Mouse (Mus musculus): Measurements from ENCODE around the gene Vasn. TPM values are rescaled to one million over a fixed set of nuclear protein-coding genes. Genes with fewer than 3 reads are reported as not detected.
"Not testable (repeated sequence)": the region's sequence is repeated elsewhere in the genome, so short reads cannot be mapped to it uniquely, and the experiment has no call there.

Vasn gene
- polyA plus RNA-seq, 1 experiment from 2014 or later = 14.7 TPM

- Histone ChIP-seq H3K4me3 (peak overlapping the region; percentile 69; the same call in 1 of the 2 replicates), H3K36me3 (peaks cover 19% of the 10 kb centered on the region), H3K9me3 (replicated peaks) (no peaks in the 10 kb centered on the region), H3K27ac (no peak overlapping the region), H3K4me1 (replicated peaks) (peaks cover 18% of the 10 kb centered on the region), H3K9ac (no peak overlapping the region), H3K4me2 (peak overlapping the region; percentile 91; the same call in 1 of the 2 replicates), H3K27me3 (no peaks in the 10 kb centered on the region)
- WGBS = 61% methylated on average over 5 of the region's 5 CpGs
- no peak for ATAC-seq (replicated peaks; ENCODE audit: insufficient number of reproducible peaks, insufficient read depth, low FRiP score, low read depth)
Observed at GRCm38 (mm10) chr16:4678080-4678479, 38.3 kb downstream of the Vasn start.

- peak; percentile 90 for ATAC-seq (replicated peaks; ENCODE audit: insufficient number of reproducible peaks, insufficient read depth, low FRiP score, low read depth)
- Histone ChIP-seq H3K9ac (peak within 1 kb of the TSS; percentile 64), H3K9me3 (replicated peaks) (no peaks in the 10 kb centered on the region), H3K4me1 (replicated peaks) (peaks cover 22% of the 10 kb centered on the region), H3K27ac (peak within 1 kb of the TSS; percentile 40), H3K4me2 (peak within 1 kb of the TSS; percentile 91), H3K4me3 (peak within 1 kb of the TSS; percentile 69), H3K36me3 (peaks cover 19% of the 10 kb centered on the region), H3K27me3 (no peaks in the 10 kb centered on the region)
- under 1% methylated on average over 47 of the region's 47 CpGs for WGBS
Observed at GRCm38 (mm10) chr16:4679121-4680018, 39.6 kb downstream of the Vasn start, which contains the start of gene Coro7. Coro7 (minus strand) TSS chr16:4679777.

- H3K9me3 ChIP-seq (replicated peaks) = not testable (repeated sequence)
- WGBS = 75% methylated on average over 3 of the region's 3 CpGs
- peaks cover 34% of the 10 kb centered on the region for H3K4me1 ChIP-seq (replicated peaks)
Observed at GRCm38 (mm10) chr16:4680922-4681455, 41.2 kb downstream of the Vasn start.

GRCm38 (mm10) chr16:4682628-4683179 is 43.0 kb downstream of the Vasn start:
- peak overlapping the region; percentile 92; the same call in 1 of the 2 replicates for H3K9ac ChIP-seq
- H3K4me1 ChIP-seq (replicated peaks) = peaks cover 32% of the 10 kb centered on the region
- WGBS = 78% methylated on average over 4 of the region's 4 CpGs
- H3K36me3 ChIP-seq = peaks cover 11% of the 10 kb centered on the region; the same call in 1 of the 2 replicates
- ATAC-seq (replicated peaks; ENCODE audit: insufficient number of reproducible peaks, insufficient read depth, low FRiP score, low read depth) = no peak
- H3K4me3 ChIP-seq = peak overlapping the region; percentile 83
- H3K9me3 ChIP-seq (replicated peaks) = no peaks in the 10 kb centered on the region
- no peaks in the 10 kb centered on the region for H3K27me3 ChIP-seq
- H3K4me2 ChIP-seq = peak overlapping the region; percentile 80
- peak overlapping the region; percentile 91 for H3K27ac ChIP-seq

More at GRCm38 (mm10) chr16:4680922-4681455, 41.2 kb downstream of the Vasn start:
- H3K4me3 ChIP-seq; H3K36me3 ChIP-seq; H3K4me2 ChIP-seq; H3K27ac ChIP-seq; H3K27me3 ChIP-seq; ATAC-seq (replicated peaks; ENCODE audit: insufficient number of reproducible peaks, insufficient read depth, low FRiP score, low read depth); H3K9ac ChIP-seq: not testable (repeated sequence)

- Histone ChIP-seq H3K4me3 (peak overlapping the region; percentile 83), H3K4me2 (peak overlapping the region; percentile 80), H3K36me3 (peaks cover 14% of the 10 kb centered on the region), H3K27ac (peak overlapping the region; percentile 91), H3K9me3 (replicated peaks) (no peaks in the 10 kb centered on the region), H3K9ac (peak overlapping the region; percentile 92), H3K4me1 (replicated peaks) (peaks cover 29% of the 10 kb centered on the region), H3K27me3 (no peaks in the 10 kb centered on the region)
- ATAC-seq (replicated peaks; ENCODE audit: insufficient number of reproducible peaks, insufficient read depth, low FRiP score, low read depth) = no peak
- WGBS = 22% methylated on average over 9 of the region's 9 CpGs
Observed at GRCm38 (mm10) chr16:4683193-4683580, 43.4 kb downstream of the Vasn start.

- peak; percentile 82 for ATAC-seq (replicated peaks; ENCODE audit: insufficient number of reproducible peaks, insufficient read depth, low FRiP score, low read depth)
- under 1% methylated on average over 54 of the region's 54 CpGs for WGBS
Observed at GRCm38 (mm10) chr16:4683581-4684456, 44.1 kb downstream of the Vasn start.

GRCm38 (mm10) chr16:4684457-4684791 is 44.7 kb downstream of the Vasn start:
- Histone ChIP-seq H3K9ac (peak overlapping the region; percentile 92), H3K4me1 (replicated peaks) (peaks cover 20% of the 10 kb centered on the region), H3K4me3 (peak overlapping the region; percentile 83), H3K36me3 (peaks cover 24% of the 10 kb centered on the region), H3K27ac (peak overlapping the region; percentile 91), H3K27me3 (no peaks in the 10 kb centered on the region), H3K9me3 (replicated peaks) (no peaks in the 10 kb centered on the region), H3K4me2 (peak overlapping the region; percentile 80)
- WGBS = under 1% methylated on average over 9 of the region's 9 CpGs
- no peak for ATAC-seq (replicated peaks; ENCODE audit: insufficient number of reproducible peaks, insufficient read depth, low FRiP score, low read depth)

More at GRCm38 (mm10) chr16:4683581-4684456, 44.1 kb downstream of the Vasn start:
- Histone ChIP-seq H3K9ac (peak overlapping the region; percentile 92), H3K36me3 (peaks cover 18% of the 10 kb centered on the region), H3K4me1 (replicated peaks) (peaks cover 23% of the 10 kb centered on the region), H3K27ac (peak overlapping the region; percentile 91), H3K4me2 (peak overlapping the region; percentile 80), H3K4me3 (peak overlapping the region; percentile 83), H3K27me3 (no peaks in the 10 kb centered on the region), H3K9me3 (replicated peaks) (no peaks in the 10 kb centered on the region)

GRCm38 (mm10) chr16:4689371-4689770 is 49.6 kb downstream of the Vasn start:
- H3K27me3 ChIP-seq; ATAC-seq (replicated peaks; ENCODE audit: insufficient number of reproducible peaks, insufficient read depth, low FRiP score, low read depth); H3K9me3 ChIP-seq (replicated peaks); H3K4me2 ChIP-seq; H3K4me3 ChIP-seq; H3K27ac ChIP-seq; H3K9ac ChIP-seq: not testable (repeated sequence)
- WGBS = over 99% methylated on average over 4 of the region's 4 CpGs
- H3K4me1 ChIP-seq (replicated peaks) = peaks cover 12% of the 10 kb centered on the region
- H3K36me3 ChIP-seq = peaks cover 70% of the 10 kb centered on the region
